Mouse (Mus musculus) stomach, adult 2 months (tissue): ENCODE data around the gene Esr2. TPM values are rescaled to one million over a fixed set of nuclear protein-coding genes. Genes with fewer than 3 reads are reported as not detected.

Experiments used
- polyA plus RNA-seq: library from polyadenylated mRNA; depleted of rRNA; stranded (reverse); fragments of >200 nt; gene quantifications from 2 replicates; pipeline ENCODE4 v1.2.3, GENCODE M21; 2012; rRNA removed

Esr2 gene
- not detected in 2 replicates for polyA plus RNA-seq

DNA sequence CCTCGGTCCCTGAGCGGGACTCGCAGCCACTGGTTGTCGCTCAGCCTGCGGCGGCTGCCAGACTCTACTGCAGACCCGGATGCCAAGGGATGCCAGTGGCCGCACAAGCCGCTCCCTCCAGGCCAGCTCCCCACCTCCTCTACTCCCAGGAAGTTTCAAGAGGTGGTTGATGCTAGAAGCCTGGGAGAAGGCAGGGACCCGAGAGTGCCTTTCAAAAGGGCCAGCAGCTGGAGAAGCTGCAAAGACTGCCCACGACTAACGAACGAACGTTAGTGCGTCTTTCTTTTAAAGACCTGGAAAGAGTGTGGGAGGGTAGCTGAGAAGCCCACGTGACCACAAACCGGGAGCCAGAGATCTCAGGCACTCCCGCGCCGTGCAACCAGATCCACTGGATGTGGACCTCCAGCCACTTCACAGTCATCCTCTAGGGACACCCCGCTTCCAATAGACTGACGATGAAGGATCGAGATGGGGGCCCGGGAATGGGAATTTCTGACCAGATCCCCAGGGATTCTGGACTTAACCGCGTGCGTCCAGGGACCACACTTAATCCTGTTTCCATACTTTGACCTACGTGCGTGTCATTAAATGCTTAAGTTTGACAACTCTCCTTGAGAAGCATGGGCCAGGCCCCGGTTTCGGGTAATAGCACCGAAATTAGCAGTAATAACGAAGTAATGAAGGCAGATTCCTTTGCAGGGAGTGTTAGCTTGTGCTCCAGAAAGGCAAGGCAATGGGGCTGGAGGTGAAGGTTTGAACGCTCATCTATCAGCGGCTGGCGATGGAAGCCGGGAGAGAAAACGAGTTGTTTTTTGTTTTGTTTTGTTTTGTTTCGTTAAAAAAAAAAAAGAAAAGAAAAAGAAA, at the start of gene Esr2:
Esr2 (minus strand) TSS at position 260 of the 864 bp plus-strand sequence.

Other genes starting within 250 kb of the Esr2 start
- not detected in 2 replicates for gene Tex21, start 69.5 kb upstream of the Esr2 start, polyA plus RNA-seq
- gene Mthfd1, start 78.0 kb upstream of the Esr2 start, polyA plus RNA-seq = 6.2 and 6.6 TPM in 2 replicates
- 0.03 and 0.04 TPM in 2 replicates for gene Akap5, start 147.6 kb upstream of the Esr2 start, polyA plus RNA-seq
- 1.4 and 2.0 TPM in 2 replicates for gene Zbtb25, start 192.3 kb upstream of the Esr2 start, polyA plus RNA-seq
- 0.81 and 1.0 TPM in 2 replicates for gene Zbtb1, start 193.0 kb upstream of the Esr2 start, polyA plus RNA-seq
- 7.0 and 11.6 TPM in 2 replicates for gene Hspa2, start 226.9 kb upstream of the Esr2 start, polyA plus RNA-seq
- gene Ppp1r36, start 240.3 kb upstream of the Esr2 start, polyA plus RNA-seq = 0.10 TPM in 1 of 2 replicates, not detected in the other